Mouse (Mus musculus) thymus, adult 2 months (tissue): ENCODE data around the gene Ambra1. TPM values are rescaled to one million over a fixed set of nuclear protein-coding genes. Genes with fewer than 3 reads are reported as not detected.
"Not testable (repeated sequence)": the region's sequence is repeated elsewhere in the genome, so short reads cannot be mapped to it uniquely, and the experiment has no call there.

Experiments used
- DNase-seq: peaks from one replicate; pipeline ENCODE4 v3.0.0; 2021
- H3K27ac ChIP-seq: fragments of 200-500 bp; 2 replicates; pipeline ENCODE4 v1.5.1; 2012; ENCODE audit warnings: low read length, control low read depth; ENCODE audit not compliant: control insufficient read depth, insufficient read depth
- H3K27me3 ChIP-seq: fragments of 200-500 bp; 2 replicates; pipeline ENCODE4 v1.6.1; 2012; ENCODE audit warnings: mild to moderate bottlenecking, low read length, moderate library complexity, mixed read lengths; ENCODE audit not compliant: control insufficient read depth, insufficient read depth
- H3K36me3 ChIP-seq: fragments of 200-500 bp; 2 replicates; pipeline ENCODE4 v1.6.1; 2012; ENCODE audit warnings: mild to moderate bottlenecking, low read length, moderate library complexity; ENCODE audit not compliant: control insufficient read depth, insufficient read depth
- H3K4me1 ChIP-seq: fragments of 200-500 bp; replicated peaks from 2 replicates; pipeline ENCODE4 v1.6.1; 2012; ENCODE audit warnings: low read length; ENCODE audit not compliant: control insufficient read depth, insufficient read depth
- H3K4me3 ChIP-seq: fragments of 200-500 bp; 2 replicates; pipeline ENCODE4 v1.5.1; 2012; ENCODE audit warnings: mild to moderate bottlenecking, low read length, control low read depth, moderate library complexity; ENCODE audit not compliant: control insufficient read depth, insufficient read depth
- CTCF ChIP-seq: fragments of 200-500 bp; IDR thresholded peaks from 2 replicates; pipeline ENCODE4 v1.5.1; 2012; ENCODE audit warnings: mild to moderate bottlenecking, control low read depth, low read length, moderate library complexity, borderline replicate concordance; ENCODE audit not compliant: control insufficient read depth, poor library complexity, insufficient read depth; ENCODE audit errors: extremely low read depth
- POLR2A ChIP-seq: fragments of 200-500 bp; IDR thresholded peaks from 2 replicates; pipeline ENCODE4 v1.6.1; 2012; ENCODE audit warnings: mild to moderate bottlenecking, low read length, control low read depth, moderate library complexity; ENCODE audit not compliant: control insufficient read depth, poor library complexity, insufficient read depth; ENCODE audit errors: extremely low read depth
- WGBS: fragments of 180-500 bp; shearing (Covaris S2); methylation state at CpG from one replicate; pipeline ENCODE4 v1.1.7; 2018; 5-methylcytosine and 5-hydroxymethylcytosine counted together
- polyA plus RNA-seq: library from polyadenylated mRNA; depleted of rRNA; stranded (reverse); fragments of >200 nt; gene quantifications from 2 replicates; pipeline ENCODE4 v1.2.3, GENCODE M21; 2012

Ambra1 gene
- polyA plus RNA-seq, 1 experiment: 35.0 TPM

GRCm38 (mm10) chr2:91714921-91715320, 15.0 kb upstream of the Ambra1 start:
- Histone ChIP-seq H3K4me3 (no peak overlapping the region), H3K27ac (no peak overlapping the region), H3K4me1 (no peaks in the 10 kb centered on the region), H3K27me3 (no peaks in the 10 kb centered on the region), H3K36me3 (no peaks in the 10 kb centered on the region)
- no peak for DNase-seq
- TF ChIP-seq POLR2A (no peak), CTCF (no peak)
- WGBS: 100% methylated on average over 1 of the region's 1 CpGs

GRCm38 (mm10) chr2:91718276-91718675, 11.7 kb upstream of the Ambra1 start:
- TF ChIP-seq CTCF (no peak), POLR2A (no peak)
- Histone ChIP-seq H3K4me1 (no peaks in the 10 kb centered on the region), H3K27ac (no peak overlapping the region), H3K27me3 (no peaks in the 10 kb centered on the region), H3K4me3 (no peak overlapping the region), H3K36me3 (no peaks in the 10 kb centered on the region)
- DNase-seq: no peak
- 95% methylated on average over 6 of the region's 6 CpGs for WGBS

GRCm38 (mm10) chr2:91723382-91723781, 6.6 kb upstream of the Ambra1 start:
- Histone ChIP-seq H3K27me3 (no peaks in the 10 kb centered on the region), H3K27ac (no peak overlapping the region), H3K4me3 (no peak overlapping the region), H3K36me3 (no peaks in the 10 kb centered on the region), H3K4me1 (no peaks in the 10 kb centered on the region)
- 93% methylated on average over 4 of the region's 4 CpGs for WGBS
- TF ChIP-seq CTCF (no peak), POLR2A (no peak)
- DNase-seq: no peak

DNA sequence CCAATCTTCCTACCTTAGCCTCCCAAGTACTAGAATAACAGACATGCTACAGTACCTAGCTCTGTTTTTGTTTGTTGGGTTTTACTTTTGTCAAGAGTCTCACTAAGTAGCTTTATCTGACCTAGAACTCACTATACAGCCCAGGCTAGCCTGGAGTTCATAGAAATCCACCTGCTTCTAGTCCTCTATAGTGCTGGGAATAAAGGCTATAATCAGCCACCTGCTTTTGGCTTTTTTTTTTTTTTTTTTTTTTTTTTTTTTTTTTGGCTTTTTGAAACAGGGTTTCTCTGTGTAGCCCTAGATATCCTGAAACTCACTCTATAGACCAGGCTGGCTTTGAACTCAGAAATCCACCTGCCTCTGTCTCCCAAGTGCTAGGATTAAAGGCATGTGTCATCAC, 6.0 kb upstream of the Ambra1 start:
- H3K27me3 ChIP-seq: no peaks in the 10 kb centered on the region
- no peak overlapping the region for H3K4me3 ChIP-seq
- no peak for DNase-seq
- H3K4me1 ChIP-seq: no peaks in the 10 kb centered on the region
- H3K36me3 ChIP-seq: no peaks in the 10 kb centered on the region
- TF ChIP-seq CTCF (no peak), POLR2A (no peak)
- no peak overlapping the region for H3K27ac ChIP-seq

DNA sequence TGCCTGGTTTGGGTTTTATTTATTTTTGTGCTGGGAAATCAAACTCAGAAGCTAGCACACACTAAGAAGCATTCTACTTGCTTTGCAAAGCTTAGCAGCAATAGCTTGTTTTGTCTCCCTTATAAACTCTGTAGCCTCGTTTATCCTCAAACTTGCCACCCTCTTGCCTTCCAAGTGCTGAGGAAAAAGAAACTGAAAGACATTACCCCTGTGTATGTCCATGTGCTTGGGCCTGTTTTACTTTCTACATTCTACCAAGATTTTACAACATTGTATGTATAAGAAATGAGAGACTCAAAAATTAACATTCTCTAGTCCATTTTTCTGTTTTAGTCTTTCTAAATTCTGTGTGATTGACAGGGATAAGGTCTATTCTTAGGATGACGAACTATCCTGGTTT, 5.2 kb upstream of the Ambra1 start:
- H3K27ac ChIP-seq: no peak overlapping the region
- H3K4me1 ChIP-seq: no peaks in the 10 kb centered on the region
- H3K36me3 ChIP-seq: no peaks in the 10 kb centered on the region
- H3K27me3 ChIP-seq: no peaks in the 10 kb centered on the region
- H3K4me3 ChIP-seq: no peak overlapping the region
- no peak for DNase-seq
- TF ChIP-seq POLR2A (no peak), CTCF (no peak)
- WGBS: 70% methylated on average over 2 of the region's 2 CpGs

DNA sequence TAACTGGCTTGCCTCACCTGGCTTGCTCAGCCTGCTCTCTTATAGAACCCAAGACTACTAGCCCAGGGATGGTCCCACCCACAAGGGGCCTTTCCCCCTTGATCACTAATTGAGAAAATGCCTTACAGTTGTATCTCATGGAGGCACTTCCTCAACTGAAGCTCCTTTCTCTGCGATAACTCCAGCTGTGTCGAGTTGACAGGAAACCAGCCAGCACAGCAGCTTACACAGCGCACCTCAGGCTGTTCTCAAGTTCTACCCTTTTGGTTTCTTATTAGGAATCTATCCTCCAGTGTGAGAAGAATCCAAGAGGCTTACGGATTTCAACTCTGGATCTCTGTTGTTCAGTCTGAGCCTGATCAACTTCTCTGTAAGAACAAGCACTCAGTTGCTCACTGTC, 4.5 kb upstream of the Ambra1 start:
- not testable (repeated sequence) for H3K36me3 ChIP-seq, H3K4me3 ChIP-seq, H3K4me1 ChIP-seq, H3K27me3 ChIP-seq, H3K27ac ChIP-seq
- DNase-seq: peak; percentile 27
- 12% methylated on average over 4 of the region's 4 CpGs for WGBS

GRCm38 (mm10) chr2:91727011-91727410, 2.9 kb upstream of the Ambra1 start:
- Histone ChIP-seq H3K27me3 (no peaks in the 10 kb centered on the region), H3K36me3 (no peaks in the 10 kb centered on the region), H3K4me1 (no peaks in the 10 kb centered on the region), H3K27ac (no peak overlapping the region), H3K4me3 (no peak overlapping the region)
- no peak for TF ChIP-seq CTCF
- TF ChIP-seq POLR2A: no peak
- 78% methylated on average over 3 of the region's 3 CpGs for WGBS
- DNase-seq: no peak
